Mouse (Mus musculus): ENCODE results near the gene Hdac4.
A peak's percentile ranks its signal among the peaks of the same experiment; 100 is the strongest.

DNA sequence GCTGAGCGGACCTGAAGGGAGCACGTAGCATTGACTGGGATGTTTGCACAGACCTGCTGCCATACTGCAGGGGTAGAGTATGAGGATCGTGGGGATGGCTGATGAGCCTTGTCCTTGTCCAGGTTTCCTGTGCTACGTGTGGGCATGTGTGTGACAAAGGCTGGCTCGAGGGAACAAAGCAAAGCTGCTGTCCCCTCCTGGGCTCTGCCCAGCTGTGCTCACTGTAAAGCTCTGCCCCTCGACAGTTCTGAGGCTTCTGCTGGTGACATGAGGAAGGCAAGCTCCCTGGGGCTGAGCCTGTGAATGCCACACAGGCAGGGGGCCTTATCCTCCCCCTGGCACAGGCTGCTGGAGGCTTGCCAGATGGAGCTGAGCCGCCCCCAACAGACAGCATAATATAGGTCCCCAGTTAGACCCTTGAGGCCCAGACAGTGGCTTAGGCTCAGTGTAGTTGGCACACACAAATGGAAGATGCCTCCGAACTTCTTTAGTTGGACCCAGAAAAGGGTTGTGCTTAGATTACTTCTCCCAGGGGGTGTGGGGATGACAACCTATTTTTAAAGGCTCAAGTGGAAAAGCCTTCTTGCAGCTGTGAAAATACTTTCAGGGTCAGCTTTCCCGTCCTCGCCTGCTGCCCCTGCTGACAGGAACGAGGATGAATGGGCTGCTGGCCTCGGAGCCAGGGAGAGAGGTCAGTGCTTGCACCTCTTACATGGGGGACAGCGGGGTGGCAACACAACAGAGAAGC is 16.7 kb upstream of the Hdac4 start:
- TF ChIP-seq POLR2A (IDR thresholded peaks at IDR 0.05; ENCODE audit: insufficient read length, low read depth) (no peak), E2F4 (IDR thresholded peaks at IDR 0.05; ENCODE audit: insufficient read depth) (no peak), USF1 (IDR thresholded peaks at IDR 0.05; ENCODE audit: low read depth) (no peak), MAX (IDR thresholded peaks at IDR 0.05; ENCODE audit: low read depth) (no peak), POLR2AphosphoS2 (IDR thresholded peaks at IDR 0.05; ENCODE audit: insufficient read length, low read depth) (no peak), MYOD1 (IDR thresholded peaks at IDR 0.05; ENCODE audit: control insufficient read depth in 1 of 3, insufficient read length in 2 of 3, low read depth in 2 of 3) (peak in 1 of 3 experiments; percentile 17), TCF12 (IDR thresholded peaks at IDR 0.05; ENCODE audit: insufficient read depth, poor library complexity, severe bottlenecking) (peak; percentile 43)

All from myocyte (in vitro differentiated cells).